In the genomic region with DNA sequence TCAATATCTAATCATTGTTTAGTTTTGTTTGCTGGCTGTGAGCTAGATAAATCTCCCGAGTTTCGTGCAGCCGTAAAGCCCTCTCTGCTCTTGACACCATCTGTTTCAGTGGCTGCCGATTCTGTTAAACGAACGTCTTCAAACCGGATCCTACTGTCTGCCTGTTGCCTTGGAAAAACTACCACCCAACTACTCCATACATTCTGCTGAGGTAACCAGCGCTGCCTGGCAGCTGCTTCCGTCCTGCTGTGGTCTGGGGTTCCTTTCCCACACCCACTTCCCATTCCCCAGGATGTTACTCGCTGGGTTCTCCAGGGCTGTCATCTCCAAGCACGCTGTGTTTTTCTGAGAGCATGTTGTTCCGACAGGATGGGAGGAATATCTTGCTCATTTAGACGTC, we compare ENCODE assay signal across 9 mouse cellular contexts.
DNase-seq lines count a peak whose midpoint lies in the region; ATAC-seq lines count a peak whose summit lies in the region.
"Had no signal": no experiment of that assay in that cellular context is flagged by ENCODE, and none has a peak within 500 bp of the region (broad histone marks: within the 10 kb centered on the region; RNA-seq: fewer than 3 reads in every experiment).

No protein-coding gene starts in this region.

- H3K4me2 ChIP-seq in liver, embryonic 11.5 days: peak overlapping the region; percentile 23; the same call in 1 of the 2 replicates
- H3K4me2 ChIP-seq in liver, embryonic 12.5 days: no peak overlapping the region
- peak overlapping the region; percentile 19 for H3K4me2 ChIP-seq in heart, embryonic 14.5 days (ENCODE audit: low read length)

- no peak overlapping the region for H3K27ac ChIP-seq in liver, embryonic 11.5 days (ENCODE audit: low read depth, low read length)
- no peak overlapping the region for H3K27ac ChIP-seq in liver, embryonic 12.5 days
- no peak overlapping the region for H3K27ac ChIP-seq in heart, embryonic 14.5 days (replicated peaks in 1 of 2; ENCODE audit: control insufficient read depth in 1 of 2, insufficient read depth in 1 of 2, low read depth in 2 of 2, low read length in 2 of 2)

- H3K4me3 ChIP-seq in liver, embryonic 11.5 days (ENCODE audit: low read depth, low read length): no peak overlapping the region
- H3K4me3 ChIP-seq in liver, embryonic 12.5 days: no peak overlapping the region
- H3K4me3 ChIP-seq in heart, embryonic 14.5 days (ENCODE audit: control insufficient read depth in 1 of 2, insufficient read depth in 1 of 2, low read depth in 1 of 2, low read length in 2 of 2): no peak overlapping the region

- H3K9ac ChIP-seq in liver, embryonic 11.5 days (ENCODE audit: low read depth, low read length): no peak overlapping the region
- no peak overlapping the region for H3K9ac ChIP-seq in liver, embryonic 12.5 days
- H3K9ac ChIP-seq in heart, embryonic 14.5 days (ENCODE audit: low read length): no peak overlapping the region
- H3K9ac ChIP-seq: liver, postnatal 0 days had no signal

- peaks cover 3% of the 10 kb centered on the region; the same call in 1 of the 2 replicates for H3K4me1 ChIP-seq in liver, embryonic 11.5 days (replicated peaks; ENCODE audit: control insufficient read depth, insufficient read depth, low read length)
- peaks cover 6% of the 10 kb centered on the region for H3K4me1 ChIP-seq in liver, embryonic 12.5 days
- peaks cover 9 to 13% of the 10 kb centered on the region in 2 experiments for H3K4me1 ChIP-seq in heart, embryonic 14.5 days (ENCODE audit: control insufficient read depth in 2 of 2, insufficient read depth in 2 of 2, low read length in 2 of 2)

- WGBS in liver, embryonic 11.5 days: 41% methylated on average over 13 of the region's 13 CpGs
- 48% methylated on average over 13 of the region's 13 CpGs for WGBS in liver, embryonic 12.5 days (ENCODE audit: insufficient replicate concordance)
- 35% methylated on average over 13 of the region's 13 CpGs for WGBS in heart, embryonic 14.5 days

- H3K27me3 ChIP-seq in liver, embryonic 11.5 days (replicated peaks; ENCODE audit: control insufficient read depth, insufficient read depth, low read length): no peaks in the 10 kb centered on the region
- H3K27me3 ChIP-seq in liver, embryonic 12.5 days (replicated peaks): no peaks in the 10 kb centered on the region
- H3K27me3 ChIP-seq in heart, embryonic 14.5 days (ENCODE audit: control insufficient read depth, insufficient read depth, low read length): no peaks in the 10 kb centered on the region

- no peak for DNase-seq in liver, embryonic 11.5 days (ENCODE audit: low spot score)
- peak; percentile 21 for DNase-seq in layer of hippocampus, adult 9-11 months
- peak; percentile 33 to 59 for DNase-seq in right cerebral cortex, postnatal 10 days (ENCODE audit: low spot score in 2 of 2)
- no peak for DNase-seq in urinary bladder, adult 18-20 months (ENCODE audit: low spot score in 2 of 2)
- no peak for DNase-seq in urinary bladder, postnatal 10 days (ENCODE audit: low spot score)
- DNase-seq in embryo, embryonic 11 days: no peak
- DNase-seq: liver, postnatal 0 days had no signal

- H3K9me3 ChIP-seq in liver, embryonic 11.5 days (ENCODE audit: control insufficient read depth, low read length): no peaks in the 10 kb centered on the region
- H3K9me3 ChIP-seq in liver, embryonic 12.5 days (replicated peaks): no peaks in the 10 kb centered on the region
- no peaks in the 10 kb centered on the region for H3K9me3 ChIP-seq in heart, embryonic 14.5 days (ENCODE audit: control insufficient read depth, low read length)

- ATAC-seq in liver, embryonic 11.5 days (replicated peaks; ENCODE audit: low FRiP score): no peak
- ATAC-seq in liver, embryonic 12.5 days: no peak
- no peak for ATAC-seq in heart, embryonic 14.5 days (ENCODE audit: insufficient number of reproducible peaks, insufficient read depth, low FRiP score, low read depth)
- ATAC-seq: liver, postnatal 0 days had no signal

- 0 out of 2 replicates have a peak, but pooled peaks cover 2% of the 10 kb centered on the region for H3K36me3 ChIP-seq in liver, embryonic 11.5 days (ENCODE audit: control insufficient read depth, insufficient read depth, low read length)
- H3K36me3 ChIP-seq in liver, embryonic 12.5 days: peaks cover 58% of the 10 kb centered on the region
- no peaks in the 10 kb centered on the region for H3K36me3 ChIP-seq in heart, embryonic 14.5 days (ENCODE audit: control insufficient read depth, insufficient read depth, low read length)

Comparison
In these comparisons a context has a peak if more than half of its experiments do, and no peak if none do; other contexts are left out.
1. DNase-seq: peak in layer of hippocampus, adult 9-11 months (single experiment) and right cerebral cortex, postnatal 10 days (2 of 2); none in liver, embryonic 11.5 days (single experiment), urinary bladder, adult 18-20 months (0 of 2), urinary bladder, postnatal 10 days (single experiment) and embryo, embryonic 11 days (single experiment).